Mouse (Mus musculus): ENCODE results near the gene Usp42. TPM values are rescaled to one million over a fixed set of nuclear protein-coding genes. Genes with fewer than 3 reads are reported as not detected.
A peak's percentile ranks its signal among the peaks of the same experiment; 100 is the strongest.

The Usp42 gene
- polyA plus RNA-seq, 1 experiment from 2014 or later: 2.9 TPM

- Histone ChIP-seq H3K4me1 (ENCODE audit: control insufficient read depth, low read depth, low read length) (peaks cover 7% of the 10 kb centered on the region), H3K9me3 (replicated peaks; ENCODE audit: control insufficient read depth, low read length) (no peaks in the 10 kb centered on the region), H3K36me3 (ENCODE audit: control insufficient read depth, insufficient read depth) (peaks cover 10% of the 10 kb centered on the region; the same call in 1 of the 2 replicates), H3K4me3 (ENCODE audit: low read depth, low read length) (no peak overlapping the region), H3K9ac (ENCODE audit: low read depth, low read length) (no peak overlapping the region), H3K27ac (ENCODE audit: low read length) (no peak overlapping the region), H3K4me2 (ENCODE audit: low read depth, low read length) (no peak overlapping the region), H3K27me3 (ENCODE audit: control insufficient read depth, insufficient read depth, low read depth, low read length) (no peaks in the 10 kb centered on the region)
- no peak for ATAC-seq (ENCODE audit: low read depth)
- 81% methylated on average over 7 of the region's 7 CpGs for WGBS (ENCODE audit: insufficient replicate concordance)
These were observed 10.1 kb downstream of the Usp42 start for GRCm38 (mm10) chr5:143721962-143722361.

GRCm38 (mm10) chr5:143712011-143712800 is 19.9 kb downstream of the Usp42 start:
- no peaks in the 10 kb centered on the region for H3K9me3 ChIP-seq (replicated peaks; ENCODE audit: control insufficient read depth, low read length)
- H3K27me3 ChIP-seq (ENCODE audit: control insufficient read depth, insufficient read depth, low read depth, low read length): no peaks in the 10 kb centered on the region
- WGBS (ENCODE audit: insufficient replicate concordance): 75% methylated on average over 14 of the region's 14 CpGs
- H3K4me1 ChIP-seq (ENCODE audit: control insufficient read depth, low read depth, low read length): no peaks in the 10 kb centered on the region
- H3K27ac ChIP-seq (ENCODE audit: low read length): no peak overlapping the region
- ATAC-seq (ENCODE audit: low read depth): no peak
- no peak overlapping the region for H3K4me3 ChIP-seq (ENCODE audit: low read depth, low read length)
- no peak overlapping the region for H3K9ac ChIP-seq (ENCODE audit: low read depth, low read length)
- H3K4me2 ChIP-seq (ENCODE audit: low read depth, low read length): no peak overlapping the region
- H3K36me3 ChIP-seq (ENCODE audit: control insufficient read depth, insufficient read depth): peaks cover 36% of the 10 kb centered on the region

- Histone ChIP-seq H3K27ac (ENCODE audit: low read length) (no peak overlapping the region), H3K9ac (ENCODE audit: low read depth, low read length) (no peak overlapping the region), H3K36me3 (ENCODE audit: control insufficient read depth, insufficient read depth) (peaks cover 41% of the 10 kb centered on the region), H3K27me3 (ENCODE audit: control insufficient read depth, insufficient read depth, low read depth, low read length) (no peaks in the 10 kb centered on the region), H3K4me1 (ENCODE audit: control insufficient read depth, low read depth, low read length) (no peaks in the 10 kb centered on the region; the same call in 1 of the 2 replicates), H3K9me3 (replicated peaks; ENCODE audit: control insufficient read depth, low read length) (no peaks in the 10 kb centered on the region), H3K4me3 (ENCODE audit: low read depth, low read length) (no peak overlapping the region), H3K4me2 (ENCODE audit: low read depth, low read length) (no peak overlapping the region)
- WGBS (ENCODE audit: insufficient replicate concordance): 16% methylated on average over 7 of the region's 7 CpGs
- ATAC-seq (ENCODE audit: low read depth): peak; percentile 69
These were observed 20.8 kb downstream of the Usp42 start for GRCm38 (mm10) chr5:143711326-143711725.

- H3K4me2 ChIP-seq (ENCODE audit: low read depth, low read length): no peak overlapping the region
- WGBS (ENCODE audit: insufficient replicate concordance): 77% methylated on average over 7 of the region's 7 CpGs
- H3K9ac ChIP-seq (ENCODE audit: low read depth, low read length): no peak overlapping the region
- H3K27ac ChIP-seq (ENCODE audit: low read length): 0 out of 2 replicates have a peak overlapping the region, but pooled peaks have one; percentile 35
- no peak overlapping the region for H3K4me3 ChIP-seq (ENCODE audit: low read depth, low read length)
- H3K27me3 ChIP-seq (ENCODE audit: control insufficient read depth, insufficient read depth, low read depth, low read length): no peaks in the 10 kb centered on the region
- peaks cover 46% of the 10 kb centered on the region for H3K36me3 ChIP-seq (ENCODE audit: control insufficient read depth, insufficient read depth)
- no peak for ATAC-seq (ENCODE audit: low read depth)
- H3K9me3 ChIP-seq (replicated peaks; ENCODE audit: control insufficient read depth, low read length): no peaks in the 10 kb centered on the region
- H3K4me1 ChIP-seq (ENCODE audit: control insufficient read depth, low read depth, low read length): peaks cover 14% of the 10 kb centered on the region
These were observed 25.3 kb downstream of the Usp42 start for GRCm38 (mm10) chr5:143706822-143707200.

- Histone ChIP-seq H3K4me1 (ENCODE audit: control insufficient read depth, low read depth, low read length) (peaks cover 17% of the 10 kb centered on the region), H3K4me3 (ENCODE audit: low read depth, low read length) (no peak overlapping the region), H3K27ac (ENCODE audit: low read length) (0 out of 2 replicates have a peak overlapping the region, but pooled peaks have one; percentile 5), H3K36me3 (ENCODE audit: control insufficient read depth, insufficient read depth) (peaks cover 50% of the 10 kb centered on the region), H3K4me2 (ENCODE audit: low read depth, low read length) (no peak overlapping the region), H3K27me3 (ENCODE audit: control insufficient read depth, insufficient read depth, low read depth, low read length) (no peaks in the 10 kb centered on the region), H3K9me3 (replicated peaks; ENCODE audit: control insufficient read depth, low read length) (no peaks in the 10 kb centered on the region), H3K9ac (ENCODE audit: low read depth, low read length) (peak overlapping the region; percentile 23; the same call in 1 of the 2 replicates)
- WGBS (ENCODE audit: insufficient replicate concordance): 55% methylated on average over 9 of the region's 9 CpGs
- peak; percentile 42; the same call in 1 of the 2 replicates for ATAC-seq (ENCODE audit: low read depth)
These were observed 25.9 kb downstream of the Usp42 start for GRCm38 (mm10) chr5:143706030-143706821.

- Histone ChIP-seq H3K9ac (ENCODE audit: low read depth, low read length) (peak overlapping the region; percentile 23; the same call in 1 of the 2 replicates), H3K9me3 (replicated peaks; ENCODE audit: control insufficient read depth, low read length) (no peaks in the 10 kb centered on the region), H3K4me3 (ENCODE audit: low read depth, low read length) (no peak overlapping the region), H3K4me1 (ENCODE audit: control insufficient read depth, low read depth, low read length) (peaks cover 23% of the 10 kb centered on the region), H3K27ac (ENCODE audit: low read length) (peak overlapping the region; percentile 5; the same call in 1 of the 2 replicates), H3K27me3 (ENCODE audit: control insufficient read depth, insufficient read depth, low read depth, low read length) (no peaks in the 10 kb centered on the region), H3K36me3 (ENCODE audit: control insufficient read depth, insufficient read depth) (peaks cover 52% of the 10 kb centered on the region), H3K4me2 (ENCODE audit: low read depth, low read length) (no peak overlapping the region)
- ATAC-seq (ENCODE audit: low read depth): no peak
- whole genome bisulfite sequencing (ENCODE audit: insufficient replicate concordance): 62% methylated on average over 1 of the region's 1 CpGs
These were observed 26.5 kb downstream of the Usp42 start for GRCm38 (mm10) chr5:143705659-143705982.

GRCm38 (mm10) chr5:143704875-143705658 is 27.0 kb downstream of the Usp42 start:
- no peak overlapping the region for H3K4me2 ChIP-seq (ENCODE audit: low read depth, low read length)
- ATAC-seq (ENCODE audit: low read depth): no peak
- no peak overlapping the region; the same call in 1 of the 2 replicates for H3K9ac ChIP-seq (ENCODE audit: low read depth, low read length)
- 79% methylated on average over 13 of the region's 13 CpGs for WGBS (ENCODE audit: insufficient replicate concordance)
- no peaks in the 10 kb centered on the region for H3K27me3 ChIP-seq (ENCODE audit: control insufficient read depth, insufficient read depth, low read depth, low read length)
- no peak overlapping the region for H3K4me3 ChIP-seq (ENCODE audit: low read depth, low read length)
- H3K36me3 ChIP-seq (ENCODE audit: control insufficient read depth, insufficient read depth): peaks cover 52% of the 10 kb centered on the region
- H3K4me1 ChIP-seq (ENCODE audit: control insufficient read depth, low read depth, low read length): peaks cover 27% of the 10 kb centered on the region
- H3K27ac ChIP-seq (ENCODE audit: low read length): peak overlapping the region; percentile 5; the same call in 1 of the 2 replicates
- no peaks in the 10 kb centered on the region for H3K9me3 ChIP-seq (replicated peaks; ENCODE audit: control insufficient read depth, low read length)

- peak overlapping the region; percentile 86 for H3K27ac ChIP-seq (ENCODE audit: low read length)
- WGBS (ENCODE audit: insufficient replicate concordance): 85% methylated on average over 10 of the region's 10 CpGs
- no peak for ATAC-seq (ENCODE audit: low read depth)
- no peak overlapping the region for H3K4me3 ChIP-seq (ENCODE audit: low read depth, low read length)
- peaks cover 32% of the 10 kb centered on the region for H3K36me3 ChIP-seq (ENCODE audit: control insufficient read depth, insufficient read depth)
- no peak overlapping the region for H3K9ac ChIP-seq (ENCODE audit: low read depth, low read length)
- H3K27me3 ChIP-seq (ENCODE audit: control insufficient read depth, insufficient read depth, low read depth, low read length): no peaks in the 10 kb centered on the region
- peaks cover 61% of the 10 kb centered on the region for H3K4me1 ChIP-seq (ENCODE audit: control insufficient read depth, low read depth, low read length)
- H3K4me2 ChIP-seq (ENCODE audit: low read depth, low read length): no peak overlapping the region
- no peaks in the 10 kb centered on the region for H3K9me3 ChIP-seq (replicated peaks; ENCODE audit: control insufficient read depth, low read length)
These were observed 31.0 kb downstream of the Usp42 start for GRCm38 (mm10) chr5:143701074-143701473.
